In the genomic region with DNA sequence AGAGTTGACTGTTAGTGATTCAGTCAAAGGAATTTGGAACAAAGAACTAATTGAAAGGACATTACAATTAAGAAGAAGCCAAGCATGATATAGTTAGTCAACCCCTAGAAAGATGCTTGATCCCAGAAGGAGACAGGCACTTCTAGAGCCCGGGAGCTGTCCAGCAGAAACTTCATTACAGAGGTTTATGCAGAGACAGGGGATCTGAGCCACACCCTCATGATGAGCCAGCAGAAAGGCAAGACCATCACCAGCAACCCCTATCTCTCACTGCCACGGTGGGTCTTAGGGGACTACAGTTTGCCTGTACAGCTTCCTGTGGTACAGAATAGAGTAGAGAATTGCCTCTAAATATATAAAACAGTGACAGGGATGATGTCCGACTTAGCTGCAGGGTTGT, we compare ENCODE assay signal across 33 mouse cellular contexts.
A peak's percentile ranks its signal among the peaks of the same experiment; 100 is the strongest.
DNase-seq lines count a peak whose midpoint lies in the region; ATAC-seq and TF ChIP-seq lines count a peak whose summit lies in the region.
"Had no signal": no experiment of that assay in that cellular context is flagged by ENCODE, and none has a peak within 500 bp of the region (broad histone marks: within the 10 kb centered on the region; RNA-seq: fewer than 3 reads in every experiment).

No protein-coding gene starts in this region.

- no peak overlapping the region for H3K4me2 ChIP-seq in embryonic facial prominence, embryonic 14.5 days (ENCODE audit: low read depth, low read length)
- no peak overlapping the region for H3K4me2 ChIP-seq in lung, embryonic 14.5 days
- H3K4me2 ChIP-seq: embryonic facial prominence, embryonic 12.5 days; forebrain, embryonic 15.5 days; intestine, embryonic 15.5 days; limb, embryonic 13.5 days; liver, embryonic 11.5 days had no signal

- H3K9me3 ChIP-seq in embryonic facial prominence, embryonic 14.5 days (ENCODE audit: control insufficient read depth, low read length): no peaks in the 10 kb centered on the region
- H3K9me3 ChIP-seq in embryonic facial prominence, embryonic 10.5 days: no peaks in the 10 kb centered on the region
- no peaks in the 10 kb centered on the region for H3K9me3 ChIP-seq in lung, embryonic 14.5 days (ENCODE audit: low read depth, low read length)
- H3K9me3 ChIP-seq: embryonic facial prominence, embryonic 12.5 days; forebrain, embryonic 10.5 days; forebrain, embryonic 15.5 days; hindbrain, embryonic 10.5 days; intestine, embryonic 15.5 days; limb, embryonic 13.5 days had no signal

- H3K4me1 ChIP-seq in embryonic facial prominence, embryonic 14.5 days (ENCODE audit: control insufficient read depth, insufficient read depth, low read length): no peaks in the 10 kb centered on the region
- no peaks in the 10 kb centered on the region for H3K4me1 ChIP-seq in embryonic facial prominence, embryonic 10.5 days
- no peaks in the 10 kb centered on the region for H3K4me1 ChIP-seq in lung, embryonic 14.5 days (ENCODE audit: insufficient read depth)
- H3K4me1 ChIP-seq: embryonic facial prominence, embryonic 12.5 days; forebrain, embryonic 10.5 days; forebrain, embryonic 15.5 days; hindbrain, embryonic 10.5 days; intestine, embryonic 15.5 days; limb, embryonic 13.5 days had no signal

- ATAC-seq in embryonic facial prominence, embryonic 14.5 days (ENCODE audit: low read depth): no peak
- no peak for ATAC-seq in lung, embryonic 14.5 days (ENCODE audit: insufficient read depth)
- ATAC-seq: activated CD4-positive, CD25-positive, alpha-beta regulatory T cell, adult 4 months; forebrain, embryonic 15.5 days; hindbrain, embryonic 16.5 days; intestine, embryonic 15.5 days; lung, postnatal 0 days had no signal

- no peak for TF ChIP-seq CTCF in lung, embryonic 14.5 days (IDR thresholded peaks at IDR 0.05; ENCODE audit: low read depth)

- H3K9ac ChIP-seq in embryonic facial prominence, embryonic 14.5 days (ENCODE audit: low read depth, low read length): no peak overlapping the region
- no peak overlapping the region for H3K9ac ChIP-seq in lung, embryonic 14.5 days
- H3K9ac ChIP-seq: embryonic facial prominence, embryonic 12.5 days; forebrain, embryonic 15.5 days; intestine, embryonic 15.5 days; limb, embryonic 13.5 days had no signal

- WGBS in embryonic facial prominence, embryonic 14.5 days: 61% methylated on average over 3 of the region's 3 CpGs
- WGBS in embryonic facial prominence, embryonic 10.5 days: 79% methylated on average over 3 of the region's 3 CpGs
- 62% methylated on average over 3 of the region's 3 CpGs for WGBS in lung, embryonic 14.5 days

- no peaks in the 10 kb centered on the region for H3K27me3 ChIP-seq in embryonic facial prominence, embryonic 14.5 days (replicated peaks; ENCODE audit: control insufficient read depth, insufficient read depth, low read length)
- no peaks in the 10 kb centered on the region for H3K27me3 ChIP-seq in embryonic facial prominence, embryonic 10.5 days (replicated peaks; ENCODE audit: low read depth, poor library complexity, severe bottlenecking)
- H3K27me3 ChIP-seq in lung, embryonic 14.5 days (ENCODE audit: insufficient read depth, low read length): no peaks in the 10 kb centered on the region
- H3K27me3 ChIP-seq: embryonic facial prominence, embryonic 12.5 days; forebrain, embryonic 15.5 days; intestine, embryonic 15.5 days; limb, embryonic 13.5 days had no signal

- H3K27ac ChIP-seq in embryonic facial prominence, embryonic 14.5 days (replicated peaks; ENCODE audit: low read depth, low read length): no peak overlapping the region
- H3K27ac ChIP-seq in embryonic facial prominence, embryonic 10.5 days (replicated peaks): no peak overlapping the region
- H3K27ac ChIP-seq in lung, embryonic 14.5 days (ENCODE audit: low read depth): no peak overlapping the region
- H3K27ac ChIP-seq: embryonic facial prominence, embryonic 12.5 days; forebrain, embryonic 10.5 days; forebrain, embryonic 15.5 days; hindbrain, embryonic 10.5 days; intestine, embryonic 15.5 days; limb, embryonic 13.5 days; stomach, postnatal 0 days had no signal

- peak; percentile 20 for DNase-seq in embryonic facial prominence, embryonic 14.5 days (ENCODE audit: low spot score)
- DNase-seq in embryonic facial prominence, embryonic 10.5 days (ENCODE audit: low spot score): no peak
- DNase-seq in lung, embryonic 14.5 days: peak; percentile 58
- no peak for DNase-seq in lung, adult 18-20 months
- peak; percentile 5 for DNase-seq in ZHBTc4 (ENCODE audit: low read depth, low spot score)
- peak; percentile 24 for DNase-seq in retina, postnatal 1 day
- no peak for DNase-seq in layer of hippocampus, adult 18-20 months (ENCODE audit: low spot score in 2 of 2)
- no peak for DNase-seq in frontal cortex, adult 2 months (ENCODE audit: extremely low spot score in 1 of 2, low spot score in 1 of 2)
- DNase-seq: adrenal gland, adult 2 months; adrenal gland, postnatal 36 days; cerebellum, adult 8-10 months; cerebellum, postnatal 25 days; heart, postnatal 14 days; kidney, adult 8-10 months; kidney, postnatal 14 days; lung, postnatal 4 days; midbrain, embryonic 14.5 days; right cerebral cortex, adult 18-20 months; right cerebral cortex, postnatal 4 days; thymus, adult 18-20 months; thymus, postnatal 25 days had no signal

- no peak overlapping the region for H3K4me3 ChIP-seq in embryonic facial prominence, embryonic 14.5 days (ENCODE audit: low read depth, low read length)
- H3K4me3 ChIP-seq in embryonic facial prominence, embryonic 10.5 days: no peak overlapping the region
- no peak overlapping the region for H3K4me3 ChIP-seq in lung, embryonic 14.5 days (ENCODE audit: low read depth, low read length)
- H3K4me3 ChIP-seq: embryonic facial prominence, embryonic 12.5 days; forebrain, embryonic 10.5 days; forebrain, embryonic 15.5 days; hindbrain, embryonic 10.5 days; intestine, embryonic 15.5 days; limb, embryonic 13.5 days had no signal

- H3K36me3 ChIP-seq in embryonic facial prominence, embryonic 14.5 days (ENCODE audit: control insufficient read depth, insufficient read depth, low read length): no peaks in the 10 kb centered on the region
- H3K36me3 ChIP-seq in embryonic facial prominence, embryonic 10.5 days (replicated peaks): no peaks in the 10 kb centered on the region
- no peaks in the 10 kb centered on the region for H3K36me3 ChIP-seq in lung, embryonic 14.5 days (ENCODE audit: insufficient read depth)
- H3K36me3 ChIP-seq: embryonic facial prominence, embryonic 12.5 days; forebrain, embryonic 10.5 days; forebrain, embryonic 15.5 days; G1E; hindbrain, embryonic 10.5 days; intestine, embryonic 15.5 days; limb, embryonic 13.5 days had no signal

Comparison
In these comparisons a context has a peak if more than half of its experiments do, and no peak if none do; other contexts are left out.
1. DNase-seq: peak in embryonic facial prominence, embryonic 14.5 days (single experiment), lung, embryonic 14.5 days (single experiment), ZHBTc4 (single experiment) and retina, postnatal 1 day (single experiment); none in embryonic facial prominence, embryonic 10.5 days (single experiment), lung, adult 18-20 months (0 of 2), layer of hippocampus, adult 18-20 months (0 of 2) and frontal cortex, adult 2 months (0 of 2).